Mouse (Mus musculus) brain, embryonic 14.5 days (tissue): ENCODE measurements around the gene Atp1a3.

Experiments
- CTCF ChIP-seq: fragments of 200-500 bp; IDR thresholded peaks from 2 replicates; pipeline ENCODE4 v1.5.1; 2012; ENCODE audit warnings: inconsistent platforms, mild to moderate bottlenecking, moderate library complexity, borderline replicate concordance; ENCODE audit not compliant: insufficient read depth, insufficient read length; ENCODE audit errors: extremely low read depth
- POLR2A ChIP-seq: fragments of 200-500 bp; IDR thresholded peaks from 2 replicates; pipeline ENCODE4 v1.6.1; 2012; ENCODE audit warnings: mild to moderate bottlenecking, inconsistent platforms, borderline replicate concordance; ENCODE audit not compliant: poor library complexity, insufficient read depth, insufficient read length, severe bottlenecking; ENCODE audit errors: extremely low read depth

DNA sequence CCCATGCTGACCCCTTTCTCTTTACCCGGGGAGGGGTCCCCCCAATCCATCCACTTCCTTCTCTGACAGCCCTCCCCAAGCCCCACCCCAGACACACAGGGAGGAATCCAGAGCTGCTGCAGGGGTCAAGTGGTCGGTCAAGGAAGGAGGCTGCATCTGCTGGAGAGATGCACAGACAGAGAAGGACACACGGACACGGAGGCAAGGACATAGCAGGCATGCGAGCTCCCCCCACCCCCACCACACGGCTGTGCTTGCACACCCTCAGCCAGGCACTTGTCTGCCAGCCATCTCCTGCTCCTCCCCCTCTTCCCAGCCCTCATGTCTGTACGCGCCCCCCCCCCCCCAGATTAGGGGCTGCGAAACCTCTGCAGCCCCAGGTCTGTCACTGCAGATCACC lies 952 bp downstream of the Atp1a3 start:
- TF ChIP-seq CTCF: no peak
- no peak for TF ChIP-seq POLR2A
